Mouse (Mus musculus) liver, embryonic 15.5 days (tissue): ENCODE measurements around the gene Epha10. TPM values are rescaled to one million over a fixed set of nuclear protein-coding genes. Genes with fewer than 3 reads are reported as not detected.

Source experiments
- polyA plus RNA-seq: library from polyadenylated mRNA; unstranded; fragments of >200 nt; fragmentation: Nextera tagmentation; extraction: Ambion mirVana; gene quantifications from 2 replicates; pipeline ENCODE4 v1.2.1, GENCODE M21; 2015

The Epha10 gene
- polyA plus RNA-seq, 1 experiment from 2014 or later: not detected

Other genes with a start within 250 kb of the Epha10 start
- gene Pou3f1, start 224.1 kb upstream of the Epha10 start, polyA plus RNA-seq: not detected in 2 replicates
- 18.9 and 23.4 TPM in 2 replicates for gene Utp11, start 187.3 kb upstream of the Epha10 start, polyA plus RNA-seq
- 1.9 and 2.1 TPM in 2 replicates for gene Fhl3, start 180.2 kb upstream of the Epha10 start, polyA plus RNA-seq
- 53.9 and 58.2 TPM in 2 replicates for gene Sf3a3, start 166.1 kb upstream of the Epha10 start, polyA plus RNA-seq
- 38.1 and 38.3 TPM in 2 replicates for gene Inpp5b, start 139.0 kb upstream of the Epha10 start, polyA plus RNA-seq
- gene Mtf1, start 78.8 kb upstream of the Epha10 start, polyA plus RNA-seq: 11.8 and 12.4 TPM in 2 replicates
- 16.4 and 21.8 TPM in 2 replicates for gene Yrdc, start 30.2 kb upstream of the Epha10 start, polyA plus RNA-seq
- gene 1110065P20Rik, start 29.7 kb upstream of the Epha10 start, polyA plus RNA-seq: 12.6 and 12.7 TPM in 2 replicates
- 0.03 TPM in 1 of 2 replicates, not detected in the other for gene Maneal, start 18.7 kb upstream of the Epha10 start, polyA plus RNA-seq
- 5.2 TPM in 2 replicates for gene 9930104L06Rik, start 56.1 kb downstream of the Epha10 start, polyA plus RNA-seq
- 116 and 118 TPM in 2 replicates for gene Cdca8, start 58.4 kb downstream of the Epha10 start, polyA plus RNA-seq
- 0.44 and 0.67 TPM in 2 replicates for gene Rspo1, start 105.5 kb downstream of the Epha10 start, polyA plus RNA-seq
- gene Gnl2, start 135.7 kb downstream of the Epha10 start, polyA plus RNA-seq: 31.8 and 33.6 TPM in 2 replicates
- not detected in 2 replicates for gene Dnali1, start 184.8 kb downstream of the Epha10 start, polyA plus RNA-seq
- gene Snip1, start 185.8 kb downstream of the Epha10 start, polyA plus RNA-seq: 14.2 and 15.1 TPM in 2 replicates
- gene Meaf6, start 204.2 kb downstream of the Epha10 start, polyA plus RNA-seq: 16.3 and 18.3 TPM in 2 replicates
- gene Zc3h12a, start 246.9 kb downstream of the Epha10 start, polyA plus RNA-seq: 0.51 and 0.61 TPM in 2 replicates